Mouse (Mus musculus): ENCODE data around the gene Mrm2.
A peak's percentile ranks its signal among the peaks of the same experiment; 100 is the strongest.

The Mrm2 gene

DNA sequence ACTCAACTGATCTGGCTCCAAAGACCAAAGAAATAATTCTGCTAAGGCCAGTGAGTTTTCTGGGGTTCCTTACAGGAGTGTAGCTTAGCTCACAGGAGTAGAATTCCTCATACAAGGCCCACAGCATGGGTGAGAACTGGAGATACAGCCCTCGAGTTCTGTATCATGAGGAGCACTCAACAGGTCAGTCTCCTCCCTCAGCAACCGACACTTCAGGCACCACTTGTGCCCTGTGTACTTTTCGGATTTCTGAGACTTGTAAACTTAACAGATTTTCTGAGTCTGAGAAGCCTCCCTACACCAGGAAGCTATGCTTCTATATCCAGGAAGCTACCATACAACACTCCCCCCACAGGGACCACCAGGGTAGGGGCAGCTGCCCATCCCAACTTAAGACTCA is 8.1 kb upstream of the Mrm2 start:
- DNase-seq: no peak

DNA sequence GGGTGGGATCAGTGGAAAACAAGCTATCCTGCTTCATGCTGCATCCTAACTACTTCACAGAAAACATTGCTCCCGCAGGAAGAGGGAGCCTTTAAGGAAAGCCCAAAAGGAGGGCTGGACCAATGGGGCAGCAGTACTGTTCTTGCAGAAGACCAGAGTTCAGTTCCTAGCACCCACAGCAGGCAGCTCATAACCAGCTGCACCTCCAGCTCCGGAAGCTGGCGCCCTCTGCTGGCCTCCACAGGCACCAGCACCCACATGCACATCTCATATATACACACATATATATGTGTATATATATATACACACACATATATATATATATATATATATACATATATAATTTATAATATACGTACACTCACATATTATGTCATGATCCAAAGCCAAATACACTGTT is 7.1 kb upstream of the Mrm2 start:
- DNase-seq: no peak

GRCm38 (mm10) chr5:140336680-140337079 is 5.0 kb upstream of the Mrm2 start:
- peak; percentile 44 for DNase-seq

GRCm38 (mm10) chr5:140333631-140334030 is 1.9 kb upstream of the Mrm2 start:
- DNase-seq: peak; percentile 47

GRCm38 (mm10) chr5:140332519-140332918 is 821 bp upstream of the Mrm2 start:
- no peak for DNase-seq

- no peak for DNase-seq
These were observed 7.6 kb downstream of the Mrm2 start for GRCm38 (mm10) chr5:140324058-140324457.

- peak; percentile 42 for DNase-seq
These were observed 9.7 kb downstream of the Mrm2 start for GRCm38 (mm10) chr5:140321756-140322575.

GRCm38 (mm10) chr5:140321042-140321755 is 10.5 kb downstream of the Mrm2 start, which contains the start of the genes Mad1l1 and Nudt1:
Gene Mad1l1, minus strand, starts transcription at chr5:140321552.
Gene Nudt1, plus strand, starts transcription at chr5:140321656.
- peak; percentile 96 for DNase-seq

DNA sequence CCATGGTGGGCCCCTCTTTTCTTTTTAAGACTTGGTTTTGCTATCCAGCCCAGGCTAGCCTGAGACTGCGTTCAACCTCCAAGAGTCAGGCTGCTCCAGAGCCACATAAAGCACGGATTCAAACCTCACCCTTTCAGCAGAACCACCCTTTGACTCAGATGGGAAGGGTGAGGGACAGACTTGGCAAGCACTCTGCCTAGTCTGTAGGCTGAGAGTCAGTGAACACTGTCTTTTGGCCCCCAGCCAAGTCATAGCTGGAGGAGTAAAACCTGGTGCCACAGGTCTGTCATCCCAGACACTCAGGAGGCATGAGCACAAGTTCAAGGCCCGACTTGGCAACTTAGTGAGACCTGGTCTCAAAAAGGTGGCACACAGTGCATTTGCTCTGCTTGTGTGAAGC is 15.0 kb downstream of the Mrm2 start:
- DNase-seq: no peak

GRCm38 (mm10) chr5:140307602-140308001 is 24.1 kb downstream of the Mrm2 start:
- no peak for DNase-seq

DNA sequence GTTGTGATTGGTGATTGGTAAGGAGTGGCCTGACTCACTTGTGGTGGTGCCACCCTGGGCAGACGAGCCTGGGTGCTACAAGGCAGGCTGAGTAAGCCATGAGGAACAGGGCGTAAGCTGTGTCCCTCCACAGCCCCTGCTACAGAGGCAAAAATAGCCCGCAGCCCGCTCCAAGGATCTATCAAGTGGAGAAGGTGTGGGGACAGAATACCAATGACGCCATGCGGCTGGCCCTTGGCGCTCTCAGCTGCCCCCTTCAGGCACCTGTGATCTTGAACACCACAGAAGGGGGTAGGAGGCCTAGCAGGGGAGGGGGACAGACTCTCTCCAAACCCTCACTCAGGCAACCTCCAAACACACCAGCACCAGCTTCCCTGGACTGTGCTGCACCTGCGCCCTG is 25.7 kb downstream of the Mrm2 start:
- no peak for DNase-seq

DNA sequence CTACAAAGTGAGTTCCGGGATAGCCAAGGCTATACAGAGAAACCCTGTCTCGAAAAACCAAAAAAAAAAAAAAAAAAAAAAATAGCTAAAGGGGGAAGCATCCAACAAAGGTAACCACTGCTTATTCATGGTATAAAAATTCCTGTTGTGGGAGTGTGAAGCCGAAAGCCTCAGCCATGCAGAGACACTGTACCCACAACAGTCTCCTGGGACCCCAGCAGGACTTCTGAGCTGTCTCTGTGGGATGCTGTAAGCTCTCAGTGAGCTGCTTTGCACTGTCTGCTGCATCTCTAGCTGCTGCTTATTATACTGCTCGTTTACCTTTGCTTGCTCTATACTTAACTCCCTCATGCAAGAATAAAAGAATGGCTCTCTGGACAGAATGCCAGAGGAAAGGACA is 33.4 kb downstream of the Mrm2 start:
- DNase-seq: no peak

GRCm38 (mm10) chr5:140292152-140292551 is 39.5 kb downstream of the Mrm2 start:
- peak; percentile 68 for DNase-seq

DNA sequence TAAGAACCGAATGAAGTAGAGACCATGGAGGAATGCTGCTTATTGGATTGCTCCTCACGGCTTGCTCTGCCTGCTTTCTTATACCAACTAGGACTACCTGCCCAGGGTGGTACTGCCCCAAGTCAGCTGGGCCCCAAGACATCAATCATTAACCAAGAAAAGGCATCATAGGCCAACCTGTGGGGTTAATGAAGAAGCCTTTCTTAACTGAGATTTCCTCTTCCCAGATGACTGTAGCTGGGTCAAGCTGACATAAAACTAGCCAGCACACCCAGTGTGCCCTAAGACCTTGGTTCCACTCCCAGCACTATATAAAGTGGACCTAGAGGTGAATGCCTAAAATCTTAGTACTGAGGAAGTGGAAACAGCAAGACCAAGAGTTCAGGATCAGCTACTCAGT is 42.5 kb downstream of the Mrm2 start:
- DNase-seq: no peak

- DNase-seq: no peak
These were observed 43.4 kb downstream of the Mrm2 start for GRCm38 (mm10) chr5:140288287-140288686.

DNA sequence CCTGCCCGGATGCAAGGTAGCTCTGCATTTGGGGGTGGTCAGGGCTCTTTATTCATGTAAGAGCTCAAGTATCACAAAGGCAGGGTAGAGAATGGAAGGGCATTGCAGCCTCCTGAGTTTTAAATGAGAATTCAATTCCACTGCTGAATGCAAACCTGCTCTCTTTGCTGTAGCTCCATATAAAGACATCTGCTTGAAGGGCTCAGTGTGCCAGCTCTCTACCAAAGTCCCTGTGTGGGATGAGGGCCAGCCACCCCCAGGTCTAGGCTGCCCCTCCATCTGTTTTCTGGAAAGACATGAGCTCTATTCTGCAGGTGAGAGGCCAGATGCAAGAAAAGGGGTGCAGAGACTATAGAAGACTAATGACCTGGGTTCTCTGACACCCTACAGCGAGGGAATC is 46.9 kb downstream of the Mrm2 start:
- DNase-seq: no peak

- no peak for DNase-seq
These were observed 47.7 kb downstream of the Mrm2 start for GRCm38 (mm10) chr5:140284011-140284410.

- no peak for DNase-seq
These were observed 48.8 kb downstream of the Mrm2 start for GRCm38 (mm10) chr5:140282900-140283299.

DNA sequence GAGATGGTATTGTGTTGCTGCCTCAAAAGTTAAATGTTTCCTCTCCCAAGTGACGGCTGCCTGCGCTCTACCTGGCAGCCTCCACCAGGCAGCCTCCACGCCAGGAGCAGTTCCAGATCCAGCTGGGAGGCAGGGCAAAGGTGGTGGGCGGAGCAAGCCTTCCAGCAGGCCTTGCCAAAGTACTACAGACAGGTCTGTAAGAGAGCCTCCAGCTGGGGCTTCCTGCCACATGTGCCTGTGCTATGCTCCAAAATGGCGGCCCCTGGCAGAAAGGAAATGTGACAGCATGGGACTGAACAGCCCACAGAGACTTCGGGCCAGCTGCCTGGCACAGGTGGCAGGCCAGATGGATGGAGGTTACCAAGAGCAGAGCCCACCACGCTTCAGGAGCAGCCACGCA is 49.3 kb downstream of the Mrm2 start:
- DNase-seq: peak; percentile 11

DNA sequence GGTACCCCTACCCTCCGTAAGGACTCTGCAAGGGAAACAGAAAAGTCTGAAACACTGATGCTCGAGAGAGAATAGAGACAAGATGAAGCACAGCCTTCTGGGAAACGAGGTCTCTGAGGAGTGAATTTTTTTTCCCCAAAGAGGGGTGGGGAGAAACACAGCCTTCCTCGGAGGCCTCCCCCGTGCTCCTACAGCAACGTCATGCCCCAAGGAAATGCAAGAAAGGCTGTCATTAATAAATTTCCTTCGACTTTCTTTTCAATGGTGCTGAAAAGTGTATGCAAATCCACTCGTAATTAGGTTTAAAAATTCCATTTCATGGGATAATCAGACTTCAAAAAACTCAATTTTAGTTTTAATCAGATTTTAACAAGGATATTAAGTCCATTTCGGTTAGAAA is 51.5 kb downstream of the Mrm2 start:
- DNase-seq: no peak

All from embryo, embryonic 11 days (tissue).